Mouse (Mus musculus) small intestine, adult 2 months (tissue): ENCODE measurements around the gene Pdgfd. TPM values are rescaled to one million over a fixed set of nuclear protein-coding genes. Genes with fewer than 3 reads are reported as not detected.
"Not testable (repeated sequence)": the region's sequence is repeated elsewhere in the genome, so short reads cannot be mapped to it uniquely, and the experiment has no call there.

Experiments
- H3K27ac ChIP-seq: fragments of 200-500 bp; 2 replicates; pipeline ENCODE4 v1.5.1; 2012; ENCODE audit warnings: low read depth, low read length, control low read depth, inconsistent platforms; ENCODE audit not compliant: insufficient read depth
- H3K27me3 ChIP-seq: fragments of 200-500 bp; 2 replicates; pipeline ENCODE4 v1.6.1; 2012; ENCODE audit warnings: mild to moderate bottlenecking, moderate library complexity, low read length, inconsistent platforms; ENCODE audit not compliant: control insufficient read depth, insufficient read depth
- H3K36me3 ChIP-seq: fragments of 200-500 bp; 2 replicates; pipeline ENCODE4 v1.6.1; 2012; ENCODE audit warnings: mild to moderate bottlenecking, low read length, control low read depth, inconsistent platforms; ENCODE audit not compliant: control insufficient read depth, insufficient read depth
- H3K4me1 ChIP-seq: fragments of 200-500 bp; 2 replicates; pipeline ENCODE4 v1.6.1; 2012; ENCODE audit warnings: low read length, inconsistent platforms, mixed read lengths; ENCODE audit not compliant: control insufficient read depth, insufficient read depth, insufficient read length
- H3K4me3 ChIP-seq: fragments of 200-500 bp; 2 replicates; pipeline ENCODE4 v1.5.1; 2012; ENCODE audit warnings: low read depth, mild to moderate bottlenecking, control low read depth, inconsistent platforms, low read length, moderate library complexity
- CTCF ChIP-seq: fragments of 200-500 bp; IDR thresholded peaks from 2 replicates; pipeline ENCODE4 v1.5.1; 2012; ENCODE audit warnings: low read depth, mild to moderate bottlenecking, control low read depth, inconsistent platforms, low read length, moderate library complexity, mixed read lengths; ENCODE audit not compliant: insufficient replicate concordance, insufficient read length; ENCODE audit errors: extremely low read depth
- POLR2A ChIP-seq: fragments of 200-500 bp; IDR thresholded peaks from 2 replicates; pipeline ENCODE4 v1.6.1; 2012; ENCODE audit warnings: low read depth, mild to moderate bottlenecking, control low read depth, inconsistent platforms, low read length, moderate library complexity
- WGBS: fragments of 180-500 bp; shearing (Covaris S2); methylation state at CpG from one replicate; pipeline ENCODE4 v1.1.7; 2018; 5-methylcytosine and 5-hydroxymethylcytosine counted together
- polyA plus RNA-seq: library from polyadenylated mRNA; depleted of rRNA; stranded (reverse); fragments of >200 nt; gene quantifications from 2 replicates; pipeline ENCODE4 v1.2.3, GENCODE M21; 2012

The Pdgfd gene
- polyA plus RNA-seq, 1 experiment = 0.46 TPM

DNA sequence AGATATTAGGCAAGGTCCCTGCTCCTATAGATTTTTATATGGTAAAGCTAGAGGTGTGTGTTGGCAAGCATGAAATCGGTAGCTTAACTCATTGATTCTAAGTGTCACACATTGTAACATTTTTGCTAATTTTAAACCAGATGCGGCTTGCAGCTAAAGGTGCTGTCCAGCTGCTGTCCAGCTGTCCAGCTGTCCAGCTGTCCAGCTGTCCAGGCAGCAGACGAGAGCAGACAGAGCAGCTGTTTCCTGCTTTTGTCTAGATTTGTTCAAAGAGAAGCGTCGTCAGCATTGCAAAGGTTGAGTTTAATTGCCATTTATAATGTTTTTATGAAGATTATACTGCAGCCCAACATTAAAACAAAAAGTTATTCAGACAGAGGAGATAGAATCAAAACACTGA, 44.5 kb downstream of the Pdgfd start:
- no peak overlapping the region for H3K27ac ChIP-seq
- TF ChIP-seq POLR2A (no peak), CTCF (no peak)
- H3K4me1 ChIP-seq = no peaks in the 10 kb centered on the region
- WGBS = 67% methylated on average over 5 of the region's 5 CpGs
- H3K27me3 ChIP-seq = no peaks in the 10 kb centered on the region
- H3K36me3 ChIP-seq = no peaks in the 10 kb centered on the region
- H3K4me3 ChIP-seq = no peak overlapping the region

DNA sequence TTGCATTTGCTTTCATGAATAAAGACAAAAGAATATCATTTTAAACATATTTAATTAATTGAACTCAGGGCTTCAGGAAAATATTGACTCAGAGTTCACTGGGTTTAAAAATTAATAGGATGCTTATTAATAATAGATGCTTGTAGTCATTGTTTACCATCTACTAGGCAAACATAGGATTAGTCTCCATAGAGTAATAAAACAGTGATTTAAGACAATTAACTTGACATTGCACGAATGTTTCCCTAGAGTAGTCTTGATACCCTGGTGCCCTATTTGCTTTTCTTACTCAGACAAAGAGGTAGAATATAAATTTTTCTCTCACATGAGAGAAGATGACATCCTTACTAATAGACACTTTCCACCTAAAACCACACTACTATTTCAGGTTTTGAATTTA, 49.1 kb downstream of the Pdgfd start:
- Histone ChIP-seq H3K4me3 (no peak overlapping the region), H3K36me3 (no peaks in the 10 kb centered on the region), H3K4me1 (no peaks in the 10 kb centered on the region), H3K27ac (no peak overlapping the region), H3K27me3 (no peaks in the 10 kb centered on the region)
- TF ChIP-seq CTCF (no peak), POLR2A (no peak)
- WGBS = 25% methylated on average over 1 of the region's 1 CpGs

DNA sequence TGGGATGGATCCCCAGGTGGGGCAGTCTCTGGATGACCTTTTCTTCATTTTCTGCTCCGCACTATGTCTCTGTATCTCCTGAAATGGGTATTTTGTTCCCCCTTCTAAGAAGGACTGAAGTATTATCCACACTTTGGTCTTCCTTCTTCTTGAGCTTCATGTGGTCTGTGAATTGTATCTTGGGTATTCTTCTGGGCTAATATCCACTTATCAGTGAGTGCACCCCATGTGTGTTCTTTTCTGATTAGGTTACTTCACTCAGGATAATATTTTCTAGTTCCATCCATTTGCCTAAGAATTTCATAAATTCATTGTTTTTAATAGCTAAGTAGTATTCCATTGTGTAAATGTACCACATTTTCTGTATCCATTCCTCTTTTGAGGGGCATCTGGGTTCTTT, 67.6 kb downstream of the Pdgfd start:
- H3K4me1 ChIP-seq, H3K36me3 ChIP-seq, H3K27me3 ChIP-seq, H3K27ac ChIP-seq, H3K4me3 ChIP-seq: not testable (repeated sequence)
- 88% methylated on average over 1 of the region's 1 CpGs for WGBS

DNA sequence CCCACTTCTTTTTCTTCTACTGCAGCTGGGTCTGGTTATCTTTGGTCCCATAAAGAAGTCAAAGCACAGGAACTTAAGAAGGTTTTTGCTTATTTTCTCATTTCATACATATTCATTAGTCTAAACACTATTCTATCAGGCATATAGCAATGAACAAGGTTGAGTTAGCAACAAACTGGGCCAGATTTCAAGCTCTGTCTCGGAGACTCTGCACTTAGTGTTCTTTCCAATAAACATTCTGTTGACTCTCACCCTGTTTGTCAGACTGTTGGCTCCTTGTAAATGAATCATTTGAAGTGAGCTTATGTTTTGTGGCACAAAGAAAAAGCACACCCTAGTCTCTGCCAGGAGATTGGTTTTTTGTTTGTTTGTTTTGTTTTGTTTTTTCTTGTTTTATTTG, 81.9 kb downstream of the Pdgfd start:
- TF ChIP-seq POLR2A (no peak), CTCF (no peak)
- WGBS = 55% methylated on average over 1 of the region's 1 CpGs
- H3K27ac ChIP-seq = no peak overlapping the region

DNA sequence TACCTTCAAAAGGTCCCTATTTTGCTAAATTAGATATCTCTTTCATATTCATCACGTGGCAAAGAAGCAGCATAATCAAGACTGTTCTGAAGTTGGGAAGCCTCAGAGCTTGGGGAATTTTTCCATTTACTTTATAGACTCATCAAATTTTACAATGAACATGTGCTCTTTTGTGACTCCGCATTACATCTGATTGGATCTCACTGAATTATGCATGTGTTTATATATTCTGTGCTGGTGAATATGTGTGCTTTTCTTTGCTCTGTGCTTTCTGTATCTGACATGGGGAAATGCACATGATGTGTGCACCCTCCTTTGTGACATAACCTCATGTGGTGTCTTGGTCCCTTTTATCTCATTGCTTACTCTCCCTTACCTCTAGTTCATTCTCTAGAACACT, 83.6 kb downstream of the Pdgfd start:
- no peak overlapping the region for H3K27ac ChIP-seq
- TF ChIP-seq CTCF = no peak
- TF ChIP-seq POLR2A = no peak
- H3K27me3 ChIP-seq = no peaks in the 10 kb centered on the region
- no peak overlapping the region for H3K4me3 ChIP-seq
- no peaks in the 10 kb centered on the region for H3K36me3 ChIP-seq
- 79% methylated on average over 2 of the region's 2 CpGs for WGBS
- H3K4me1 ChIP-seq = no peaks in the 10 kb centered on the region

More for the DNA sequence above, 81.9 kb downstream of the Pdgfd start:
- no peaks in the 10 kb centered on the region for H3K27me3 ChIP-seq
- H3K4me3 ChIP-seq = no peak overlapping the region
- no peaks in the 10 kb centered on the region for H3K36me3 ChIP-seq
- no peaks in the 10 kb centered on the region for H3K4me1 ChIP-seq

DNA sequence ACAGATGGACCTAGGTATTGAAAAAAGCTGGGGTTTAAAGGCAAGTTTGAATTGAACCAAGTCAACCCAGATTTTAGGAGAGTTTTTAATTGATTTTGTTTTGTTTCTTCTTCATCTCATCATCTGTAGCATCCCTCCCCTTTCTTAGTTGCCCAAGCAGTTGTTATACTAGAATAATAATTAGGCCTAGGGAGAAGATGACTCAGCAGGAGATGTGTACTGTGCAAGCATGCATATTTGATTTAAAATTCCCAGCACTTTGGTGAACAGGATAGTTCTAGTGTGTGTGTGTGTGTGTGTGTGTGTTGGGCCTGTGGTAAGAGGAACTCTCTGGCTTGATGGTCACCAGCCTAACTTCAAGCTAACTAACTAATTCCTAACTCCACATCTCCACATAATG, 88.7 kb downstream of the Pdgfd start:
- Histone ChIP-seq H3K4me3 (no peak overlapping the region), H3K27me3 (no peaks in the 10 kb centered on the region), H3K36me3 (no peaks in the 10 kb centered on the region), H3K4me1 (no peaks in the 10 kb centered on the region), H3K27ac (no peak overlapping the region)
- no peak for TF ChIP-seq POLR2A
- no peak for TF ChIP-seq CTCF

DNA sequence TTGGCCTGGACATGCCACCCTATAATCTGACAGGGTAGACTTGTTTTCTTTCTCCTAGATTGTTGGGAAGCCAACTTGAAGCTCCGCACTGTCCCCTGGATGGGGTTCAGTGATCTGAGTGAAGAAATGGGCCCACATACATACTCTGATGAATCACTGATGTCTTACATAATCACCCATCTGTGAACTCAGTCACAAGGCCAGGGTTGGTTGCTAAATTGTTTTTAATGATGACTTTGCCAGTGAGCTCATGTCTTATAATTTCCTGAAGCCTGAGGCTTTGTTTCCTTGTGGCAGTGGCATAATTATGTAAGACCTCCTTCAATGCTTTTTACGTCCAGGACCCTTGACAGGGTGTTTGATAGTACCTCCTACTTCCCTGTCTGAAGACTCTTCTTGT, 96.4 kb downstream of the Pdgfd start:
- TF ChIP-seq POLR2A (no peak), CTCF (no peak)
- Histone ChIP-seq H3K27me3 (no peaks in the 10 kb centered on the region), H3K4me1 (no peaks in the 10 kb centered on the region), H3K36me3 (no peaks in the 10 kb centered on the region), H3K27ac (no peak overlapping the region), H3K4me3 (no peak overlapping the region)
- WGBS = 88% methylated on average over 2 of the region's 2 CpGs

DNA sequence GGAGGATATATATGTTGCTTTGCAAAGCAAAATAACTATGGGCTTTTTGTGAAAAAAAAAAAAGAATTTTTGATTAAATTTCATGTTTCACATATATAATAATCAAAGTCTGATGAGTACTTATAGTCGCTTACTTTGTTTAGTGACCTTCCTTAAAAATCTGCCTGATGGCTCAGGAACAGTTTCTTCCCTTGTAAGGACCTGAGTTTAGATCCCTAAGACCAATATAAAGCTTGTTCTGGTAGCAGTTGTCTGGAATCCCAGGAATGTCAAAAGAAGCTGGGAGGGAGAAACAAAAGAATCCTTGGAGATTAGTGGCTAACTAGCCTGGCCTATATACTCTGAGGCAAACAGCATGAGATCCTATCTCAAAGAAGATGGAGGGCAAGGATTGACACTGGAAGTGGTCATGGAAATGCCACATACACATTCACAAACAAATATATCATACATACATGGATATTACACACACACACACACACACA, 101.5 kb downstream of the Pdgfd start, which contains the start of gene Ddi1:
Gene Ddi1 (minus strand): TSS at position 51 of the 485 bp plus-strand sequence.
- H3K27me3 ChIP-seq = no peaks in the 10 kb centered on the region
- 82% methylated on average over 1 of the region's 1 CpGs for WGBS
- H3K27ac ChIP-seq = no peak within 1 kb of the TSS
- no peaks in the 10 kb centered on the region for H3K36me3 ChIP-seq
- TF ChIP-seq CTCF (no peak), POLR2A (no peak)
- no peak within 1 kb of the TSS for H3K4me3 ChIP-seq
- no peaks in the 10 kb centered on the region for H3K4me1 ChIP-seq
